24 mouse cellular contexts compared by ENCODE assay signal in genomic region chr11:65065201-65065600, GRCm38 (mm10).
"Had no signal": no experiment of that assay in that cellular context is flagged by ENCODE, and none has a peak within 500 bp of the region (broad histone marks: within the 10 kb centered on the region; RNA-seq: fewer than 3 reads in every experiment).

No protein-coding gene starts in this region.

- H3K9ac ChIP-seq: forebrain, embryonic 15.5 days; forebrain, postnatal 0 days; heart, embryonic 13.5 days; heart, embryonic 15.5 days; hindbrain, embryonic 12.5 days; hindbrain, embryonic 14.5 days; limb, embryonic 13.5 days; limb, embryonic 15.5 days; liver, embryonic 12.5 days; liver, embryonic 14.5 days had no signal

- H3K4me2 ChIP-seq: forebrain, embryonic 15.5 days; heart, embryonic 13.5 days; heart, embryonic 15.5 days; hindbrain, embryonic 12.5 days; hindbrain, embryonic 14.5 days; limb, embryonic 13.5 days; limb, embryonic 15.5 days; liver, embryonic 12.5 days had no signal

- H3K27me3 ChIP-seq: forebrain, embryonic 15.5 days; heart, embryonic 13.5 days; heart, embryonic 15.5 days; hindbrain, embryonic 12.5 days; limb, embryonic 13.5 days; limb, embryonic 15.5 days; liver, embryonic 12.5 days had no signal

- DNase-seq: forebrain, postnatal 0 days; gastrocnemius, postnatal 25 days; heart, adult 2 months; heart, postnatal 14 days; heart, postnatal 4 days; kidney, adult 18-20 months; kidney, adult 8-10 months; kidney, postnatal 10 days; kidney, postnatal 25 days; kidney, postnatal 4 days had no signal

- ATAC-seq: forebrain, embryonic 15.5 days; forebrain, postnatal 0 days; hindbrain, embryonic 16.5 days; inflammation-experienced regulatory T-cells, adult 6 months; intestine, postnatal 0 days; liver, embryonic 12.5 days had no signal

- H3K9me3 ChIP-seq: forebrain, embryonic 15.5 days; heart, embryonic 13.5 days; heart, embryonic 15.5 days; hindbrain, embryonic 10.5 days; hindbrain, embryonic 12.5 days; limb, embryonic 13.5 days; limb, embryonic 15.5 days; liver, embryonic 12.5 days had no signal

- H3K36me3 ChIP-seq: forebrain, embryonic 15.5 days; hindbrain, embryonic 10.5 days; hindbrain, embryonic 12.5 days; limb, embryonic 13.5 days; limb, embryonic 15.5 days; liver, embryonic 12.5 days had no signal

- H3K4me3 ChIP-seq: forebrain, embryonic 15.5 days; heart, adult 2 months; heart, embryonic 13.5 days; heart, embryonic 15.5 days; hindbrain, embryonic 10.5 days; hindbrain, embryonic 12.5 days; left cerebral cortex, adult 2 months; limb, embryonic 13.5 days; limb, embryonic 15.5 days; liver, embryonic 12.5 days had no signal

- H3K27ac ChIP-seq: forebrain, embryonic 15.5 days; heart, adult 2 months; heart, embryonic 13.5 days; heart, embryonic 15.5 days; hindbrain, embryonic 10.5 days; hindbrain, embryonic 12.5 days; hindbrain, embryonic 14.5 days; left cerebral cortex, adult 2 months; limb, embryonic 13.5 days; limb, embryonic 15.5 days; liver, embryonic 12.5 days; liver, embryonic 14.5 days had no signal

- H3K4me1 ChIP-seq: forebrain, embryonic 15.5 days; hindbrain, embryonic 10.5 days; hindbrain, embryonic 12.5 days; liver, embryonic 12.5 days had no signal
